Mouse (Mus musculus) limb, embryonic 14.5 days (tissue): ENCODE results near the gene Aurkc. TPM values are rescaled to one million over a fixed set of nuclear protein-coding genes. Genes with fewer than 3 reads are reported as not detected.
"Not testable (repeated sequence)": the region's sequence is repeated elsewhere in the genome, so short reads cannot be mapped to it uniquely, and the experiment has no call there.

Experiments
- ATAC-seq: fragments of 200-750 bp; cut with Nextera tagmentation; 2 replicates; pipeline ENCODE4 v1.8.0; 2017; ENCODE audit warnings: low read depth, moderate number of reproducible peaks, moderate TSS enrichment; ENCODE audit not compliant: low FRiP score
- DNase-seq: peaks from one replicate; pipeline ENCODE4 v3.0.0-alpha.2; 2015; ENCODE audit warnings: low spot score
- H3K27ac ChIP-seq: fragments of 300-500 bp; sonication (generic); replicated peaks from 2 replicates; pipeline ENCODE4 v1.5.1; 2014; ENCODE audit warnings: low read depth, mild to moderate bottlenecking, low read length, moderate library complexity, mixed read lengths
- H3K27me3 ChIP-seq: fragments of 300-500 bp; sonication (generic); 2 replicates; pipeline ENCODE4 v1.6.1; 2014; ENCODE audit warnings: low read length, mixed read lengths; ENCODE audit not compliant: control insufficient read depth, insufficient read depth
- H3K36me3 ChIP-seq: fragments of 300-500 bp; sonication (generic); 2 replicates; pipeline ENCODE4 v1.6.1; 2014; ENCODE audit warnings: mild to moderate bottlenecking, low read length, moderate library complexity, mixed read lengths; ENCODE audit not compliant: control insufficient read depth, insufficient read depth
- H3K4me1 ChIP-seq: fragments of 300-500 bp; sonication (generic); 2 replicates; pipeline ENCODE4 v1.6.1; 2014; ENCODE audit warnings: antibody characterized with exemption, low read length, mixed read lengths; ENCODE audit not compliant: control insufficient read depth, insufficient read depth
- H3K4me2 ChIP-seq: fragments of 300-500 bp; sonication (generic); replicated peaks from 2 replicates; pipeline ENCODE4 v1.6.1; 2014; ENCODE audit warnings: low read depth, mild to moderate bottlenecking, low read length, moderate library complexity; ENCODE audit not compliant: severe bottlenecking
- H3K4me3 ChIP-seq: fragments of 300-500 bp; sonication (generic); replicated peaks from 2 replicates; pipeline ENCODE4 v1.5.1; 2014; ENCODE audit warnings: low read length
- H3K9ac ChIP-seq: fragments of 300-500 bp; sonication (generic); 2 replicates; pipeline ENCODE4 v1.6.1; 2014; ENCODE audit warnings: mild to moderate bottlenecking, low read depth, low read length, moderate library complexity; ENCODE audit not compliant: severe bottlenecking
- H3K9me3 ChIP-seq: fragments of 300-500 bp; sonication (generic); 2 replicates; pipeline ENCODE4 v1.6.1; 2016; ENCODE audit warnings: low read length; ENCODE audit not compliant: control insufficient read depth
- POLR2A ChIP-seq: fragments of 200-500 bp; IDR thresholded peaks from 2 replicates; pipeline ENCODE4 v1.8.0; 2012; ENCODE audit warnings: inconsistent platforms, mild to moderate bottlenecking, moderate library complexity, borderline replicate concordance; ENCODE audit not compliant: insufficient read depth, insufficient read length; ENCODE audit errors: extremely low read depth
- WGBS: fragments of 180-500 bp; shearing (Covaris S2); extraction: QIAGEN DNeasy Blood & Tissue Kit; methylation state at CpG from one replicate; pipeline ENCODE4 v1.1.7; 2014; 5-methylcytosine and 5-hydroxymethylcytosine counted together
- polyA plus RNA-seq, 2 experiments: library from polyadenylated mRNA; depleted of rRNA in 1 of 2; stranded (reverse) in 1 of 2; unstranded in 1 of 2; fragments of >200 nt; fragmentation: Nextera tagmentation in 1 of 2; extraction: Ambion mirVana in 1 of 2; gene quantifications; 2 replicates each; pipeline versions ENCODE4 v1.2.1 to v1.2.3; 2012 to 2014

Aurkc gene
- polyA plus RNA-seq, 2 experiments, result not detected

DNA sequence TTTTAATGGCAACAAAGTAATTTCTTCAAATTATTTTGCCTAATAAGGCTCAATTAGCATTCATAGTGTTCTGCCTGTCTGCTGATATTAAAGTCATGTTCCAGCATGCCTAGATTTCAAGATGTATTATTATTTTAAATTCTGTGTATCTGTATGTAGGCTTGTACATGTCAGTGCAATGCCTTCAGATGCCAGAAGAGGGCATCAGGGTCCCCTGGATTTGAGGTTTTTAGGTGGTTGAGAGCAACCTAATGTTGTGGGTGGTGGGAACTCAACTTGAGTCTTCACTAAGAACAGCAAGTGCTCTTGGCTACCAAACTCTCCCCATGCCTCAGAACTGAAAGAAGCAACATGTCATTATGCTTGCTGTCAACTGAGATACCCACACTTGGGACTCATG, 32.3 kb downstream of the Aurkc start:
- no peaks in the 10 kb centered on the region for H3K36me3 ChIP-seq
- H3K27me3 ChIP-seq, result no peaks in the 10 kb centered on the region
- H3K27ac ChIP-seq, result no peak overlapping the region
- no peak overlapping the region for H3K4me3 ChIP-seq
- H3K9me3 ChIP-seq, result no peaks in the 10 kb centered on the region
- no peak overlapping the region for H3K4me2 ChIP-seq
- no peaks in the 10 kb centered on the region for H3K4me1 ChIP-seq
- no peak for TF ChIP-seq POLR2A
- no peak for ATAC-seq
- no peak for DNase-seq
- no peak overlapping the region for H3K9ac ChIP-seq

DNA sequence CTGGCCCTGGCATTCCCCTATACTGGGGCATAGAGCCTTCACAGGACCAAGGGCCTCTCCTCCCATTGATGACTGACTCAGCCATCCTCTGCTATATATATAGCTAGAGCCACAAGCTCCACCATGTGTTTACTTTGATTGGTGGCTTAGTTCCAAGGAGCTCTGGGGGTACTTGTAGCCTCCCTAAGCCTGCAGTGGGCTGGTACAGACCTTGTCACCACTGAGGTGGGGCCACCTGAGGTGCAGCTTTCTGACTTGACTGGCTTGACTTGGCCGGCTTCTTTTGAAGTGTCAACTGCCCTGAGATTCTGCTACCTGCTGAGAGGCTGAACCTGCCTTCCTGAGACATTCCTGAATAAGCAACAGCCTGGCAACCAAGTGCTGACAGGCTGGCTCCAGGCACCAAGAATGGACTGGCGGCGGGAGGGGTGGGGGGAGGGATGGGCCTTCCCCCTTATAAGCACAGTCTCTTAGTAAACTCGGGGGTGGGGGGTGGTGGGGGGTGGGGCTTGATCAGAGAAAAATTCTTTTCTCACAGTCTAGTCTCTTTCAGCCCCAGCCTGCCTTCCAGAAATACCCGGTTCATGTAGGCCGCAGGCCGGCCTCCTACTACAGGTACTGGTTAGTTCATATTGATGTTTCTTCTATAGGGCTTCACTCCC, 54.7 kb downstream of the Aurkc start:
- H3K27ac ChIP-seq, H3K36me3 ChIP-seq, H3K9me3 ChIP-seq, ATAC-seq, H3K4me2 ChIP-seq, DNase-seq, H3K27me3 ChIP-seq, H3K4me1 ChIP-seq, H3K4me3 ChIP-seq, H3K9ac ChIP-seq: not testable (repeated sequence)
- 60% methylated on average over 7 of the region's 7 CpGs for WGBS

Other genes starting within 250 kb of the Aurkc start
- gene Zfp954, start 126.2 kb downstream of the Aurkc start, polyA plus RNA-seq (2012; rRNA removed), result 11.7 and 12.5 TPM in 2 replicates
- 12.7 and 14.8 TPM in 2 replicates for gene Zfp954, start 126.2 kb downstream of the Aurkc start, polyA plus RNA-seq (2014; fragmentation: Nextera tagmentation; extraction: Ambion mirVana)
- 0.84 and 0.95 TPM in 2 replicates for gene Zfp773, start 141.5 kb downstream of the Aurkc start, polyA plus RNA-seq (2012; rRNA removed)
- gene Zfp773, start 141.5 kb downstream of the Aurkc start, polyA plus RNA-seq (2014; fragmentation: Nextera tagmentation; extraction: Ambion mirVana), result 1.7 and 1.9 TPM in 2 replicates
- 1.7 and 2.1 TPM in 2 replicates for gene Zfp418, start 176.0 kb downstream of the Aurkc start, polyA plus RNA-seq (2012; rRNA removed)
- gene Zfp418, start 176.0 kb downstream of the Aurkc start, polyA plus RNA-seq (2014; fragmentation: Nextera tagmentation; extraction: Ambion mirVana), result 3.0 and 3.5 TPM in 2 replicates
- gene Zfp772, start 214.7 kb downstream of the Aurkc start, polyA plus RNA-seq (2012; rRNA removed), result 9.1 and 10.2 TPM in 2 replicates
- 8.7 and 9.2 TPM in 2 replicates for gene Zfp772, start 214.7 kb downstream of the Aurkc start, polyA plus RNA-seq (2014; fragmentation: Nextera tagmentation; extraction: Ambion mirVana)